Mouse (Mus musculus): ENCODE measurements around the gene Gm47791.

Gm47791 gene

DNA sequence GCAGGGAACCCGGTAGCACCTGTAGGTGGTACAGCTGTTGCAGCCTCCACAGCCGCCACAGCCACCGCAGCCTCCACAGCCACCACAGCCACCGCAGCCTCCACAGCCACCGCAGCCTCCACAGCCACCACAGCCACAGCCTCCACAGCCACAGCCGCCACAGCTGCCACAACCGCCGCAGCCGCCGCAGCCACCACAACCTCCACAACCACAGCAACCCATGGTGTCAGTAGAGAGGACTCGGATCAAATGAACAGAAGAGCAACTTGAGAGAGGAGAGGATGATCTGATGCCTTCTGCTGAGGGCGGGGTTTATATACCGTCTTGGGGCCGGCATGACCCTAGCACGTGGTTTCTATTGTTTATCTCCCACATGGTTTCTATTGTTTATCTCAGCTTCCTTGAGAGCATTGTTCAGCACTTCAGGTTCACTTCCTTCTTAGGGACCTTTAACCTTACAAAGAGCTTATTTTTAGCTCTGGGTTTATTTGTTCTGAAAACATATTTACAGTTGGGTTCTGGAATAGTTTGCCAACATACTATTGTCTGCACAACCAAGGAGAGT is at the start of gene Gm47791:
Gene Gm47791, minus strand, starts transcription at position 222 of the 565 bp plus-strand sequence.
- DNase-seq (ENCODE audit: low spot score) = no peak

DNA sequence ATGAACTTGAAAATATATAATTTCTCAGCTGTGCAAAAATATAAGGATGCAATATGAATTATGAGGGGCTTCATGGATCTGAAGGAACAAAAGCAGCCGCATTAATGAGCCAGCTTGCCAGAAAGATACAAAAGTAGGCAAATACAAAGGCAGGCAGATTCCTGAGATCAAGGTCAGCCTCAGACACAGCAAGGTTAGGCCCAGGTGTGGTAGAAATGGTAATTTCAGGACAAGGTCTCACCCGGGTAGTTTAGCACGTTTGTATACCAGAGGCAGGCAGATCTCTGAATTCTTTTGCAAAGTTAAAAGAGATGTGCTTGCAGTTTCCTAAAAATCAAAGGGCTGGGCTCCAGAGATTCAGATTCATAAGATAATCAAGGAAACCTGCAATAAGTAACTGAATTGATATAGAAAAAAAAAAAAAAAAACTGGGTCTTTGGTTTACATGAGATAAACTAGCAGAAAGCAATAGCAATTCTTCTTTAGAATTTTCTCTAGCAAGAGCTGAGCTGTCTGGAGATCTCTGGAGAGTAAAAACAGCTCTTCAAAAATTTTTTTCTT is 49.7 kb upstream of the Gm47791 start:
- no peak for DNase-seq (ENCODE audit: low spot score)

DNA sequence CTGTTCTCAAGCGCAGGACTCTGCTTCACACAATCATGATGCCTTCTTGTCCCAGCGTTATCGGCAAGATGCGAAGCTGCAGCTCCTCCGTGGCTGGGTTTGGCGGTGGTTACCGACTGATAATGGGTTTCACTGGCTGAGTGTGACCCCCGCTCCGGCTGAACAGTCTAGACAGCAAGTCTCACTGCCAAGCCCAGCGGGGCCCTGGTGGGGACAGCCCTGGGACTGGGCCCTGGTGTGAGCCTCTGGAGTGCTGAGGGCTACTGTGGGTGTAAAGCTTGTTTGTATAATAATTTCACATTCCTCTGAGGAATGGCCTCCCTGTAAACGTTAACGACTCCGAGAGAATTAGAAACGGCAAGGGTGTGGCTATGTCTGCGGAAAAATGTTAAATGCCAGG is 49.1 kb upstream of the Gm47791 start:
- no peak for DNase-seq (ENCODE audit: low spot score)

DNA sequence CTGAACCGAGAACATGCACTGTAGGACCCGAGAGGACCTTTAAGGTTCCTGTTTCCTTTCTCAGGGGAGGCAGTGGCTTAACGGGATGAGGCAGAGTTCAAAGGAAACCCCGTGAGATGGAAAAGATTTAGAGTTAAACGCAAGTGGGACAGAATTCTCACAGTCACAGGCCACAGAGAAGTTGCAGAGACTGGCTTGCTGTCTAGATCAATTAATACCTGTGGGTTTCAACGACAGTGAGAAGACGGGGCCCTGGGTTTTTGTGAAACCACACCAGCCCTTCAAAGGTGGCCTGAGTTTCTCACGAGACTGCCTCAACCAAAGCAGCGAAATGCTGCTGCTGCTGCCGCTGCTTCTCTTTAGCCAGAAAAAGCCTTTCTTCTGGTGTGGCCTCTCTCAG is 48.3 kb upstream of the Gm47791 start:
- no peak for DNase-seq (ENCODE audit: low spot score)

DNA sequence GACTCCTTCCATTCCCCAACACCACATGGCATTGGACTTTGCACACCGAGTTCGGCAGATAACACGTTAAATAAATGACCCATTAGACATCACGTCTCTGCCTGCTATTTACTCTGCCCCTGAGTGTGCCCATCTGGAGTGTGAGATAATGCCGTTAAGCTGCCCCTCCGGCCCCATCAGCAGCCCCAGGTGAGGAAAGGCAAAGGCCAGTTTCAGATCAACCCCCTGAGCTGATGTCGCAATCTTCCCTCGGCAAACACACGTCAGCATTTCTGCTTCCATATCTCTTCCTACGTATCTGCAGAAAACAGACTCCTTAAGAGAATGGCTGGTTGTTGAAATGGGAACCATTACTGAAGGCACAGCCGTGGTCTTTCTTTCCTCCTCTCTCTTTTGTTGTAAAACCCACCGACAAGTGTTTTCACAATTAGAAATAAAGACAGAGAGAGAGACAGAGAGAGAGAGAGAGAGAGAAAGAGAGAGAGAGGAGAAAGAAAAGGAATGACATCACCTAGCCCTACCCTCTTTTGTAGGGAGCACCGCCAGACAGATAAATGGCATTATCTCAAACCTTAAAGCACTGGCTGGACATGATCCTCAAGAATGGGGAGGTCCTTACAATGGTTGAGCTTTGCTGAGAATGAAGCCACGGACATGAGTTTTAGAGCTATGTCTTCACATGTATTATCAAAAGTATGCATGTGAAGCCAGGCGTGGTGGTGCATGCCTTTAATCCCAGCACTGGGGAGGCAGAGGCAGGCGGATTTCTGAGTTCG is 45.1 kb upstream of the Gm47791 start:
- DNase-seq (ENCODE audit: low spot score) = no peak

DNA sequence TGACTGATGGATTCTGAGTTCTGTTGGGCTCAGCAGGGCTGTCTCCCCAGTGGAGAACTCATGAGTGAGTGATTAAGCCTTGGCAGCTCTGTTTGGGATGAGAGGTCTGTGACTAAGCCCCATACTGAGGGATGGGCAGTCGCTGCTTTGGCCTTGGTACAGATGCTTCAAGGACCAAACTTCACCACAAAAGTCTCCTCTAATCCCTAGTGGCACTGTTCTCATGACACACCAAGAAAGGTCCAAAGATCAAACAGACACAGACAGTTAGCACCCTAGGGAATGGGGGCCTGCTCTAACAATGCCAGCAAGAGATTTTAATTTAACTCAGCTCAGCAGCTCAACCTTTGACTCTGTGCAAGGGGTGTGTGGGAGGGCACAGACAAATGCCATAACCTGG is 40.7 kb upstream of the Gm47791 start:
- no peak for DNase-seq (ENCODE audit: low spot score)

DNA sequence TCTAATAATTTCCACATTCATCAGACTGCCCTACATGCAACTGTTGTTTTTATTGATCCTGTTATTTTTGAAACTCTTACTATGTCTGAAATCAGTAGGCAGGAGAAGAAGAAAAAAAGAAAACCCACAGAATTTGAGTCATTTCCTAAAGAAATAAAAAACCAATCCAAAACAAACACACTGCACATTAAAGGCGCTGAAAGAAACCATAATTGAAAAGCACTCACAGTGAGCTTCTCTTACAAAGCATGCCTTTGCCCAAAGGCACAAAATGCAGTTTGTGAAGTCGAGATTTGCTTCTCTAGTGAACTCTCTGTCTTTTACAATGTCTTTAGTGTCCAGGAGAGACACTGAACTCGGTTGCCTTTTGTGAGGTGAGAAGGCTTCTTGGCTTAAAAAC is 37.5 kb upstream of the Gm47791 start:
- no peak for DNase-seq (ENCODE audit: low spot score)

DNA sequence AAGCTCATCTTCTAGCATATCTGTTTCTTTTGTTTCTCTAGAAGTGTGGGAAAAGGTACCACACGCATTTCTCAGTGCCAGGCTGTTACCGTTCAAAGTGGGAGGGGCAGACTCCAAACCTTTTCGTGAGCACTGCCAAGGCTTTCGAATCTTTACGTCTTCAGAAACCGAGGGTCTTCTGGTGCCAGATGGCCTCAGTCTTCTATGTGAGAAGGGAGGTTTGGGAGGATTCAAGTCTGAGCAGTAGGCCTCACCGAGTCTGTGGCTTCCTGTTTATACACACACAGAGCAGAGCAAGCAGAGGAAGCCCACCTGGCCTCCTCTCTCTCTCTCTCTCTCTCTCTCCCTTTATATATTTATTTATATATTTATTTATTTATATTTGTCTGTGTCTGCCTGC is 36.2 kb upstream of the Gm47791 start:
- no peak for DNase-seq (ENCODE audit: low spot score)

DNA sequence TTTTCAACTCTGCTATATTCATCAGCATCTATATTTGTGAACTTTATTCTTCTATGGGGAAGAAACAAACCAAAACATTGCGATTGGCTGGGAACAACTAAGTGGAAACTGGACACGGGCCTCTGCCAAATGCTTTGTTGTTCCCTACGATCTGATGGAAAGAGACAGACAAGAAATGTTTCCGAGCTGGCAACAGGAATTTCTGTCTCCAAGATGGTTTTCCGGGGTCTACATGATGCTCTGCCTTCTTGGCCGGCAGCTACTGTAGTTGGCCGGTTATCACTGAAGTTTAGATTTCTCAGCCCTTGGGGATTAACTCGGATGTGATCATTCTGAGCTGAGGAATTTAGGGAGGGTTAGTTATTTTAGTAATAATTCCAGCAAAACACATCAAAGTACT is 35.3 kb upstream of the Gm47791 start:
- no peak for DNase-seq (ENCODE audit: low spot score)

DNA sequence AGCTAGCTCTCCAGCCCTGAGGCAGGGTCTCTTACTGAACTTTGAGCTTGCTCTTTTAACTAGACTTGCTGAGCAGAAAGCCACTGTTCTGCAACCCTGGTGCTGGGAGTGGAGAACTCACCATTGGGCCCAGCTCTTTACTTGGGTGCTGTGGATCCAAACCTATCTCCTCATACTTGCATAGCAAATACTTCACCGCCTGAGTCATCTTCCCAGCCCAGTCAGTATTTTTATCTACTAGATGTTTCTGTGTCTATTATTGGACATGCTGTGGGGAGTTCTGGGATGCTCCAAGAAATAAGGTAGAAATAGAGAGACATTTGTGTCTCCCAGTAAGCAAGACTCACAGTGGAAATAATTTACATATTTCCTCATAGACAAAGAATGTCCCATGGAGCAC is 33.0 kb upstream of the Gm47791 start:
- no peak for DNase-seq (ENCODE audit: low spot score)

DNA sequence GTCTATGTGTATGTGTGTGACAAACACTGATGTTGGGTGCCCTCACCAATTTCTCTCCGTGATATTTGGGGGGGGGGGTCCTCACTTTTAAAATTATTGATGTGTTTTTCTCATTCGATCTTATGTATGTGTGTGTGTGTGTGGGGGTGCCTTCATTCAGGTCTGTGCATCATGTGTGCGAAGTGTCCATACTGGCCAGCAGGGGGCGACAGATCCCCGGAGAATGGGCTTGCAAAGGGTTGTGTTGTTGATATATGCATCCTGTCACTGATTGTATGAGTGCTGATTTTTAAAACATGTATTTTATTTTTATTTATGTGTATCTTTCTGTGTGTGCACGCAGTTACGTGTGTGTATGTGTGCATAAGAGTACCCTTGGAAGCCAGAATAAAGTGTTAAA is 32.6 kb upstream of the Gm47791 start:
- no peak for DNase-seq (ENCODE audit: low spot score)

DNA sequence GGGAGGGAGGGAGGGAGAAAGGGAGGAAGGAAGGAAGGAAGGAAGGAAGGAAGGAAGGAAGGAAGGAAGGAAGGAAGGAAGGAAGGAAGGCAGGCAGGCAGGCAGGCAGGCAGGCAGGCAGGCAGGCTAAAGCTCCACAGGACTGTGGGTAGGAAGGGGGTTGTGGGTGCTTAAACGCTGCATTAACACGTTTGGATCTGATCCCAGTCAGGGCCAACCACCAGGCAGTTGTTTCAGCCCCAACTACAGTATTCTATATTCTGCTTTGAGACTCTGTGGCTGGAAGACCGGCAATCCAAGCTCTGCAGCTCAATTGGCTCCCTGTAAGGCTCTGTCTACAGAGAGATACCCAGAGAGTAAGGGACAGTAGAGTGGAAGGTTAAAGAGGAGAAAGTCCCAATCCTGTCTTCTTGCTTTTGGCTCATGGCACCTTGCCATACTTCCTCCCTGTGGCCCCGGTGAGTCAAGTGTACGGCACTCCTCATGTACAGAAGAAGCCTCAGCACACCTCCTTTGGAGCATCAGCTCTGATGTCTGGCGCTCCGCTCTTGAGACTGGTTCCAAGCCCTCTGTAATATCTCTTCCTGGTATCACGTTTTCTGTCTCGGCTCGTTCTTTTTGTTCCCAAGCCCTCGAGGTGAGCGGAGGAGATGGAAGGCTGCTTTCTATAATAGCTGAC is 30.2 kb upstream of the Gm47791 start:
- DNase-seq (ENCODE audit: low spot score) = no peak

DNA sequence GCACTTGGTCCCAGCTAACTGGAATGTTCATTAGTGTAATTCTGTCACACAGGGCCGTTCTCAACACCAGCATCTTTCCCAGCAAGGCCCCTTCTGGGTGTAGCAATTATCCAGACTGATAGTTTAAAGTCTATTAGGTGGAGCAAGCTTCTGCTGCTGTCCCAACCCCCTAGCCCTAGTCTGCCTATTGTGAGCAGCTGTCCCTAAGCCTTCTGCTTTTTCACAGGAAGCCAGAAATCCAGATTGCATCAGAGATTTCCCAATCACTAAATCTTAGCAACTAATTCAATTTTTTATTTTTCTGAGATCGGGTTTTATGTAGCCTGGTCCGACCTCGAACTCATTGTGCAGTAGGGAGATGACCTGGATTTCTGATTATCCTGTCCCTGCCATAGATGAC is 27.9 kb upstream of the Gm47791 start:
- DNase-seq (ENCODE audit: low spot score) = no peak

DNA sequence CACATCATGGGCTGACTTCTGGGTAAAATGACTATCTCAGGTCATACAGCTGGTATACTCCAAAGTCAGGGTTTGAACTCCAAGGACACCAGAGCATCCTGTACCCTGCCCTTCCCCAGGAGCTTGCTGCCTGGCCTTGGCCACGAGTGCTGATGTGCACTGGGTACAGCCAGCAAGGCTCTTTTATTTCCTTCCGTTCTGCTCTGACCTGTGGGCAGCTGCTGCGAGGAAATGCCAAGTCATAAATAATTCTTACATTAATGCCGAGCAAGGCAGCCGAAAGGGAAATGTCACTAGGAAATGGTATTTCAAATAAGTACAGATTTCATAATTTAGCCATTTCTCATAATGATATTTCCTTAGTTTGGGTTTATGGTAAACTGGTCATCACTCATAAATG is 27.3 kb upstream of the Gm47791 start:
- DNase-seq (ENCODE audit: low spot score) = no peak

DNA sequence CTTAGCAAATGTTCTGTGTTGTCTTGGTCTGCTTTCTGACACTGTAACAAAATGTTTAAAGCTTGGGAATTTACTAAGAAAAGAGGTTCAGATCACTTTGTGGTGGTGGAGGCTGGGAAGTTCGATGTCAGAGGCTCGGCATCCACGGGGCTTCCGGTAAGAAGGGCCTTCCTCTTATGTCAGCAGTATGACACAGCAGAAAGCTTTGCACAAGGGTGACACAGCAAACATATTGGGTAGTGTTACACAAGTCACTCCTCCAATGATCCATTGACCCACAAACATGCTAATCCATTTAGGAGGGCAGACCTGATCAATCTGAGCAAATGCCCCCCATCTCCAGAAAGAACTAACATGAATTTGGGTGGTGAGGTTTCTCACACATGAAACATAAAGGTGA is 26.0 kb upstream of the Gm47791 start:
- DNase-seq (ENCODE audit: low spot score) = no peak

DNA sequence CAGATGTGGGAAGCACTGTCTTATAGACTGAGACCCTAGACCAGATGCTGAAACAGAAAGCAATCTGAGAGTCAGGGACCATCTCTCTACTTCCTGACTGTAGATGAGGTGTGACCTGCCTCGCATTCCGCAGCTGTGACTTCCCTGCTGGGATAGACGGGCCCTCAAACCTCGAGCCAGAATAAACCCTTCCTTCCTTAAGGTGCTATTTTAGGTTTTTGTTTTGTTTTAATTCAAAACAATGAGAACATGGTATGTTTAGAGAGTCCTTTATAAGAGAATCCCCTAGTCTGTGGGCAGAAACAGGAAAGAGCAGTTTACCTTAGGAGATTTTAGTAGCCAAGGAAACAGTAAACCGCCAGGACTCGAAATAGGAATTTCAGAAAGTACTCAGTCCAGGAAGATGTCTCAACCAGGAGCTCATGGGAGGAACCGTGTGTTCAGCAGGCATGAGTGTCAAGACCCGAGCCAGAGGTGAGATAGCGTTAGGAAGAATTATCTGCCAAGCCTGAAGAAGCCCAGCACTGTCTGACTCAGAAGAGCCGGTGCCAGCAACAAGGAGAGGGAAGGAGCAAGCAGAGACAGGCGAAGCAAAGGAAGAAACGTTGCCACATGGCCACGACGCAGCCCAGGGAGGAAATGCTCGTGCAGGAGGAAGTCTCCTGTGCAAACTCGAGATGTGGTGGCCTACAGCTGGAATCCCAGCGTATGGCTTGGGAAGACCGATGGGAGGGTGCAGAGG is 24.8 kb upstream of the Gm47791 start:
- no peak for DNase-seq (ENCODE audit: low spot score)

DNA sequence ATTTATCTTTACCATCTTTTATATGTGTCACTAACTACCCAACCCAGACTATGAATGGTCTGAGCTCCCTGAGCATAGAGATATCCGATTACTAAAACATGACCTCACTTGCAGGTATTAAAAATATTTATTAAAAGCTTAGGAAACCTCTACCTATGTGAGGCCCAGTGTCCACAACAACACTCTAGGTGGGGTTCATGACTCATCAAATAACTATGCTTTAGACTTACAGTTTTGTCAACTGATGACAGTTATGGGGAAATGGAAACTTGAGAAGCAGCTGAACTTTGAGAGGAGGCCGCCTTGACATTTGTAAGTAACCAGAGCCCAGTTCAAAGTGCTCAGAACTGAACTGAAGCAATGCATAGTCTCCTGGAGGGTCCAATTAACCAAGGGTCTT is 24.2 kb upstream of the Gm47791 start:
- no peak for DNase-seq (ENCODE audit: low spot score)

DNA sequence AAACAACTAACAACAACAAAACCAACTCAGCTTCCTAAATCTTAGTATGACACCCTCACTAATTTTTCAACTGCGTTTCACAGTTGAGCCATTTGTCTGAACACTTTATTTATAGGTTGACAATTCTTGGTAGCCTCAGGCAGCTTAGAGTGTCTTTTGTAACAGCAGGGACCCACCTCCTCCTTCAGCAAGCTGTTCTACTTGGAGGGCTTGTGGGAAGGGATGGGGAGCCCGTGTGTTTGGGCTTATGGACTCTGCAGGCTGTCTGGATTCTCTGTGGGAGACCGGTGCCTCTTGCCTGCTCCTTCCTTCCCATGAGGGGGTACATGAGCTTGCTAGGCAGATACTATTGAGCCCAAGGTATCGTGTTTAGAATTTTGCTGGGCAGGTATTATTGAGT is 22.9 kb upstream of the Gm47791 start:
- DNase-seq (ENCODE audit: low spot score) = peak; percentile 34

DNA sequence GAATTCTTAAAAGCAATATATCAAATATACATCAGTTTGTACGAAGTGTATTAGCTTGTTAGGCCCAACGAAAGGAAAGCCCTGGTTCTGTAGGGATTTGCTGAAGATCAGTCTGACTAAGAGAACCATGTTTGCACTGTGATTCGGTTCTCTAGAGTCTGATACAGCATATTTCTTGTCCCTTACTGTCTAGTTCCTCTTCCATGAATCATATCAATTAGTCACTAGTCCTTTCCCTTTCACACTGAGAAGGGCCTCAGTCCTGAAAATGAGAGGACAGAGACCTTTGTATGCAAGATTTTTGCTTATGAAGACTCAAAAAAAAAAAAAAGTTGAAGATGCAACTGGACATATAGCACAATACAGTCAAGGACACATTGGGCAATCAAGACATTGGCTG is 22.1 kb upstream of the Gm47791 start:
- DNase-seq (ENCODE audit: low spot score) = no peak

DNA sequence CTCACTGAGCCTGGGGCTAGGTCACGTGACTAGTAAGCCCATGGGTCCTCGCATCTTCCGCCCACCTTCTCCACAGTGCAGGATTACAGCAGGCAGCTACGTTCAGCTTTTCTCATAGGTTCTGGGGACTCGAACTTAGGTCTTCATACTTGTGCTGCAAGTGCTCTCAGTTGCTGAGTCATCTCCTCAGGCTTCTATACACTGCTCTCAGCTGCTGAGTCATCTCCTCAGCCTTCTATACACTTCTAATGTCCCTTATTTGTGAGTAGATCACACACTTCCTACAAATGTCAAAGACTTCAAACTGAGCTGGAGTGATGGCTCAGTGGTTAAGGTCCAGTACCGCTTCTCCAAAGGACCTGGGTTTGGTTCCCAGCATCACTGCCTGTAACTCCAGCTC is 21.2 kb upstream of the Gm47791 start:
- DNase-seq (ENCODE audit: low spot score) = no peak

DNA sequence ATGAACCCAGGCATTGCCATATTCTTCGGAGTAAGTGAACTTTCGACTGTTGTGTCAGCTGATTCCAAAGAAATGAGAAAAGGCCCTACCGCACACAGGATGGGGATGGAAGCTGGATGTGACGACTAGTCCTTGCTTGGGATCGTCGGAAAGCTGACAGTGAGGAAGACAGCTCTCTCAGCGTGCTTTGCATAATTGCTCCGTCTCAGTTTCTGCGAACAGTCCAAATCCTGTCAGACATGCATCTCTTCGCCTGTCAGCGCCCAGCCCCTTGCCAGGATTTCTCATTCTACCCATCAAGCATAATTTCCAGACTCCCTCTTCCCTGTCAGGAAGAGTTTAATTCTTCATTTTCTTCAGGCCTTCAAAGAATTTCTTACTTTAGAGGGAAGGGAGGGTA is 20.1 kb upstream of the Gm47791 start:
- no peak for DNase-seq (ENCODE audit: low spot score)

DNA sequence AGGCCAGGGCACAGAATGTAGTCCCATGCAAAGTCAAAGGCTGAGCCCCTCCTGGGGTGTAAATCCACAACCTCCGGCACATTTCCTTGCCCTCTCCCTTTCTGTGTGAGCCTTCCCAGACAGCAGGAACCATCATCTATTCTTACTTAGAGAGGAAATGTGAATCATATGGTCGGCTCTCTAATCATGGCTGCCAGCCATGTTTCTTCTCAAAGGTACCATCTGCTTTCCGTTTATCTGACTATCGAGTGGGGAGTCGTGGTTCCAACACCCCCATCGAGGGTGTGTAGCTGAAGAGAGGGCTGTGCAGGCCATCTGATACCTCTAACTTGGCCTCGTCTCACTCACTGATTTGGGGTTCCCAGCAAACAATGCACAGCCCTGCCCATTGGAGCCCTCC is 17.0 kb upstream of the Gm47791 start:
- peak; percentile 68 for DNase-seq (ENCODE audit: low spot score)

DNA sequence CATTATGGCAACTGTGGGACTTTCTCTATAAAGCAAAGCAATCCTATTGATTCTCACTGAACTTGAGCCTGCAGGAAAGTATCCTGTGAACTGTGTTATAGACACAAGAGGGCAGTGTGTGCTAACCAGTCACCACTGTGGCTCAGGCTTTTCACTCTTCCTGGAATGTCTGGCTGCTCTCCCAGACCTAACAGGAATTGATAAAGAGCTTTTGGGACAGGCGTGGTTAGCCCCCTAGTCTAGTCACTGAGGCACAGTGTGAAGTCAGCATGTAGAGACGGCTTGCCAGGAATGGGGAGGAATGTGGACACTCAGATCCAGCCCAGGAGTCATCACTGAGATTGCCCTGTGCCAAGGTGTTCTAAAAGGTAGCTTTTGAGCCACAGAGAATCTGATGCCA is 16.4 kb upstream of the Gm47791 start:
- DNase-seq (ENCODE audit: low spot score) = peak; percentile 78
